Mouse (Mus musculus) monocyte, adult 2 months (primary cell): ENCODE data around the gene Rab3a.

Experiments
- DNase-seq, 2 experiments: peaks; one replicate each; pipeline ENCODE4 v3.0.0; 2022; ENCODE audit warnings: low spot score in 2 of 2, low read depth in 1 of 2

Rab3a gene

DNA sequence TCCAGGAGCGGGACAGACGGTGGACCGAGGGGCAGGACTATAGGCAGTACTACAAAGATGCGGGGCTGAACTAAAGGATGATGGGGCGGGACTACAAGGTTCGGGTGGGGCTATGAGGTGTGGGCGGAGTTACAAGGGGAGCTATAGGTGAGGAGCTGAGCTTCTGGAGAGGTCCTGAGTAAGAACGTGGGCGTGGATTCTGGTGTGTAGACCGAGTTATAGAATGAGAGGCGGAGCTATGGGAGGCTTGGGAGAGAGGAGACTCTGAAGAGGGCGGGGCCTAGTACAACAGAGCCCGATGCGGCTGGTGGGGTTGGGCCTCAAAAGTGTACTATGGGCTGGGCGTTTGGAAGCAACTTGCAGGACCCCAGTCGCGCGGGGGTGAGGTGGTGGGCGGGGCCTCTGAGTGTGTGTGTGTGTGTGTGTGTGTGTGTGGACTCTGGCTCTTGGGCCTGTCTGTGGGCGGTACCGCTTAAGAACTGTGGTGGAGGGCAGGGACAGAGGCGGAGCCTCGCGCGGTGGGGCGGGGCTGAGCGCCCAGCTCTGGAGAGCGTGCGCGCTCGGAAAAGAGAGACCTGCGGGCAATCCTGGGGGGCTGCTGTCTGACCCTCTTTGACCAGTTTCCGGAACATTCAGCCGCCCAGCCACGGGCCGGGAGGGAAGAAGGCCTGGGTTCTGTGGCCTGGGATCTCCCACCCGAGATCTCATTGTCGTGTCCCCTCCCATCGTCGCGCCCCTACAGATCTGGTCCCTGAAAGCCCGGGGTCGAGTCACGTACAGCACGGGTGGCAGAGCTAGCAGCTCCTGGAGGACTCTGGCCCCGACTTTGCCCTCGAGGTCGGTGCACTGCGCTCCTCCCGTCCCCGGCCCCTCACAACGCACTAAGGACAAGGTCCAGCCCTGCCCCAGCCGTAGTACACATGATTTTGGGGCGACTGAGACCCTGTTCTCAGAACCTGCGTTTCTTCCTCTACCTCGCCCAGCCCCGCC, 42.9 kb downstream of the Rab3a start:
- DNase-seq, result peak in 1 of 2 experiments; percentile 67

DNA sequence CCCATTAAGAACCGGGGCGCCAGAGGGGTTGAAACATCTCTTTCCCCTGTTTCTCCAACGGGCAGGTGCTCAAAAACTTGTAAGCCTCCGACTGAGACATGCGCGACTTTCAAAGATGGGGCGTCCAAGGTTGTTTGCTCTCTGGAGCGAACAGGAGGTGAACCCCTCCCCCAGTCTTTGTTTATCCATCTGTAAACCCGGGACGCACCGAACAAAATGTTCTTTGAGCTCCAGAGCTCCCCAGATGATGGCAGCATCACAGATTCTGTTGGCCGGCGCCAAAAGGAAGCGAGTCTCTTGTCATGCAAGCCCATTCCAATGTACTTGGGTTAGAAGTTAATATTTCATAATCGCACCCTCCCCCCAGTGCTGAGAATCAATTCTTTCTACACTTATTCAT, 43.8 kb downstream of the Rab3a start:
- DNase-seq, result no peak

DNA sequence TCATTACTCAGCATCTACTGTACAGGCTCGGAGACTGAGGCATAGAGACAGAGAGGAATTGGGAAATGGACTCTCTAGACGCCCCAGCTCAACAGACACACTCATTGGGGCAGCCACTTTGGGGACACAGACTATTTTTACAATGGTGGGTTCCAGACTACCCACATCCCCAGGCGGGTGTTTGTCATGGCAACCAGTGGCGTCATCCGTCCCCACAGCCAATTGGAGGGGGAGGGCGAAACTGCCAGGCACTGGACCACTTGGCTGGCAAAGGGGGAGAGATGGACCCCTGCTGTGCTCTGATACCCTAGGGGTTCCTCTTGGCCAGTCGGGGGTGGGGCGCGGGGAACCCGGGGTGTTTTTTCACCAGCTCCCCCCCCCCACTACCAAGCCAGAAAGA, 46.2 kb downstream of the Rab3a start:
- no peak for DNase-seq

DNA sequence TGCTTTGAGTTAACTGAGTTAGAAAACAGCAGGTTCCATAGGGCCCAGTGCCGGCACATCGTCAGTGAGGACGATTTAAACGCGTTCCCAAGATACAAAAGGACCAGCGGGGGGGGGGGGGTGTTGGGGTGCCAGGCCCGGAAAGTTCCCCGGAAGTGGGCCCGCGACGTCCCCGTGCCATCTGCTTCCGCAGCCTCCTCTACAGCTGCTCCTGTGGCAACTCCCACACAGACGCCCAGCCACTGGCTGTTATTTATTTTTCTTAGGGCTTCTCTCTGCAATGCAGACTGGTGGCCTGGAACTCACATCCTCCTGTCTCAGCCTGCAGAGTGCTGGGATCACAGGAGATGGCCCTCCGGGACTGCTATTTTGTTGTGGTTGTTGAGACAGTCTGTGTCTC, 46.7 kb downstream of the Rab3a start:
- DNase-seq, result no peak

DNA sequence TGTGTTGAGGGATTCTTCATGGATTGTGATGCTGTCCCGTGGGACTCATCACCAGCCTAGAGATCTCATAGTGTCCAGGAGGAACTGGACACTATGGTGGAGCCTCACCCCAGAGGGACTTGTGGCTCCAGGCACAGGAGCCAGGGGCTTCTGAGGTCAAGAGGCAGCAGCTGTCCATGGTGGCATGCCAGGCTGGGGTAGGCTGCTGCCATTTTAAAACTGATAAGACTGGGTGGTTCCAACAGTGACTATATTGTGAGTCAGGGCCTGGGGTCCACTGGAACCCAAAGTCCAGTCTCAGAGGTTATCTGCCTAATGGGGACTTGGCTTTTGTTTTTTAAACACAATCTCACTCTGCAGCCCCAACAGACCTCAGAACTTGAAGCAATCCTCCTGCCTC, 47.4 kb downstream of the Rab3a start:
- no peak for DNase-seq

DNA sequence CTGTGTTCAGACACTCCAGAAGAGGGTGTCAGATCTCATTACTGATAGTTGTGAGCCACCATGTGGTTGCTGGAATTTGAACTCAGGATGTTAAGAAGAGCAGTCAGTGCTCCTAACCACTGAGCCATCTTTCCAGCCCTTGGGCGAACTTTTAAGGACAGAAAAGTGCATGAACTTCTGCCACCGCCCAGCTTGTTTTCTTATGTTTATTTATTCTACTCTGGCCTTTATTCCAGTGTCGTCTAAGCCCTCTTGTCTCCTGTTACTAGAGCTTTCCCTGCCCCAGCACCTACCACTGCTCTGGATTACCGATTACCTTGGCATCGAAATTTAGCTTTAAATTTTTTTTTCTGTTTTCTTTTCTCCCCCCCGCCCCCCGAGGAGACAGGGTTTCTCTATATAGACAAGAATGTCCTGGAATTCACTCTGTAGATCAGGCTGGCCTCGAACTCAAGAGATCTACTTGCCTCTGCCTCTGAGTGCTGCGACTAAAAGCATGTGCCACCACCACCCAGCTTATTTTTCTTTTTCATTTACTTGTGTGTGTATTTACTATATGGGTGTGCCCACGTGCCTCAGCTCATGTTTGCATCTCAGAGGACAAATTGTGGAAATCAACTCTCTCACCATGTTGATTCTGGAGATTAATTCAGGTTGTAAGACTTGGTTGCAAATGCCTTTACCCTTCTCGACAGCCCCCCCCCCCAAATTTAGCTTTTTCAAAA, 48.5 kb downstream of the Rab3a start:
- DNase-seq, result no peak

DNA sequence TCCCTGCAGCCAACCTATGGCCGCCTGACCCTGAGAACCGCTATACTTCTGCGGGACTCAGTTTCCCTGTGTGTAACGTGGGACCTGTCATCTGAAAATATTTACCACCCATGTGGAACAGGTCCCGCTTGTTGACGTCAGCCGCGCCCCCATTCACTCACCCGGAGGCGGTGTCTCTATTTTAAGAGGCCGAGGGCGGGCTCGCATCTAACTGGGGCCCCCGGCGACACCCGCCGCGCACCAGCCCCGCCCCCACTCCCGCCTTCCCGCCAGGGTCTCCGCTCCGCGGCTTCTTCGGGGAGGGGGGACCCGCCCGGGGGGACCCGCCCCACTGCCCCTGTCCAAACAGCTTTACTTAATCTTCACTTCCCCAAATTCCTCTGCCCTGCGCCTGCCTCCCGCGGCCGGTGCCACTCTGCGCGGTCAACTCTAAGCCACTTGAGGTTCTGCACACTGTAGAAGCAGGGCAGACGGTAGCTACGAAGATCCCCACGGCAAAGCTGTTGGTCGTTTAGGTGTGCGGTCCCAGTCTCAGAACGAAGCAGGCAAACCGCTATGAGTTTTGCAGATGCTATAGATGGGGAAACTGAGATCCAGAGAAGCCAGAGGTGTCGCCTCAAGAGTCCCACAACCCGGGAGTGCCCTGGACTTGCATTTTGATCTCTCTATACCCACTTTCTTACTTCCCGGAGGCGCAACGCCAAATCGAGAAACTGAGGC, 49.4 kb downstream of the Rab3a start:
- peak in 1 of 2 experiments; percentile 52 for DNase-seq

DNA sequence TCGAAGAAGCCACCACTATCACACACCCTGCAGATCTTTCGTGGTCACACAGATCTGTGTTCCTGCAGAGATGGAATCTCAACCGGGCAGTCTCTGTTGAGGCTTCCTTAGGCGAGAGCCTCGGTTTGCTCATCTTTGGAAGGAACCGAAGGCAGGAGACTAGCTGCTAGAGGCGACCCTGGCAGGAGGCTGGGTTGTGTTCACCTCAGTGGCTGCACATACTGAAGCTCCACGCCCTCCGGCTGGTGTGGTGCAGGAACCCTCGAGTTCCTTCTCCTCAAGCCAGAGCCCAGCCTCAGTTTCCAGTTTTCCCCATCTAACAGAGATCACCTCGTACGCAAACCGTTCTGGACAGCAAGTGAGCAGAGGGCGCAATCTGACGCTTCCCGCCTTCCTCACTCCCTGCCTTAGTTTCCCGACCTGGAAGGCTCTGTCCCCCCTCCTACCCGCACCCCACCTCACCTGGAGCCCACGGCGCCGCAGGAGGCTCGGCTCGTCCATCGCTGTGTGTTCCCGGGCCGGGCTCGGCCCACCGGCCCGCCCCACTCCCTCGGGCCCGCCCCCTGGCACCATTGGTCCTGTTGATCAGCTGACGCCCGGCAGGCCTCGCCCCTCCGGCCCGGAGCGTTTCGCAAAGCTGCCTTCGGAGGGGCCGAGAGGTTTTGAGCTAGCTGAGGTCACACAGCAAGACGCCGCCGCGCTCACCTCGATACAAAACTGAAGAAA, 50.2 kb downstream of the Rab3a start, which contains the start of gene Mast3:
TSS of gene Mast3 (minus strand) at position 574 of the 726 bp plus-strand sequence.
- peak in 1 of 2 experiments; percentile 67 for DNase-seq

DNA sequence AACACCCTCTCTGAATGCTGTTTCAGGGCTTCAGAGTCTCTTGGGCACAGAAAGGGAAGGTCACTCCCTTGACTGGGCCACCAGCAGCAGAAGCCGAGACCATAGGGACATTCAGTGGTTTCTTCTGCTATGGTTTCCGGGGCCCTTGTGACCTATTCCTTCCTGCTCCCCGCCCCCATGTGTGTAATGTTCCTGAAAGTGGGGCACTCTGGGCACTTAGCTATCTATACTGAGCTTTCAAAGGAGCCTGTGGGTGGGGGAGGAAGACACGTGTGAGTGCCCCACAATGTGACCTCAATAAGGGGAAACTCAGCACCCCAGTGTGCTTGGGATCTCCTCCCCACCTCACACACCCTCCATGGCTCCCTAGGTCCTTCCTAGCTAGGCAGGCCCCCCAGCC, 52.1 kb downstream of the Rab3a start:
- DNase-seq, result peak in 1 of 2 experiments; percentile 59

DNA sequence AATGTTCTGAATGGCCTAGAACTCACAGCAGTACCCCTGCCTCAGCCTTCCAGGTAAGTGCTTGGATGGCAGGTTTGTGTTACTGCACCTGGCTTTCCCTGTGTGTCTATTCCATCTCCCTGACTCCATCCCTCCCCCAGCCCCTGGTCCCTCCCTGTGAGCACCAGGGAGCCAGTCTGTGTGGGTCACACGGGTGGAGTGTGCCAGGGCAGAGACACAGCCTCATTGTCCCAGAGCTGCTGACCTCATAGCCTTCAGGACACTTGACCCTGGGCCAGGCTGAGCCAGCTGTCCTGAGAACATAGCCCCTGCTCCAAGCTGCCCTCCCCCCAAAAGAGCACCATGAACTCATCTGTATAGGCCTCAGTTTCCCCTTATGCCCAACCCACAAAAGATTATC, 52.8 kb downstream of the Rab3a start:
- DNase-seq, result no peak

DNA sequence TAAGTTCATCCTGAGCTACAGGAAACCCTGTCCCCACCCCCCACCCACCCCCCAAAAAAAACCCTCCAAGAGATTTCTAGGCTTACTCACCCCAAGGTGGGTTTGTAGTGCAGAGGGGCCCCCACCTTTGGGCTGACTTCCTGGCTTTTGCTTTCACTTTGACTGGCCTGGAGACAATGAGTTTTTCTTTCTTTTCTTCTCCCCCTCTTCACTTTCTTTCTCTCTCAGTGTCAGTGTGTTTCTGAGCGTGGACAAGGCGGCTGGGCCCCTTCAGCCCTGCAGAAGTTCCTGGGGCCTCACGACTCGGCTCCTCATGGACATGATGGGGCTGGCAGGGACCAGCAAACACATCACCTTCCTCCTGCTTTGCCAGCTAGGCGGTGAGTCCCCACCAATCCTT, 53.8 kb downstream of the Rab3a start, which contains the start of gene Il12rb1:
TSS of gene Il12rb1 (plus strand) at position 211 of the 400 bp plus-strand sequence.
- DNase-seq, result no peak
